Mouse (Mus musculus) forebrain, embryonic 11.5 days (tissue): ENCODE measurements around the gene Tmem201. TPM values are rescaled to one million over a fixed set of nuclear protein-coding genes. Genes with fewer than 3 reads are reported as not detected.
"Not testable (repeated sequence)": the region's sequence is repeated elsewhere in the genome, so short reads cannot be mapped to it uniquely, and the experiment has no call there.

Experiments used
- ATAC-seq: fragments of 200-750 bp; cut with Nextera tagmentation; replicated peaks from 2 replicates; pipeline ENCODE4 v1.8.0; 2017; ENCODE audit warnings: moderate TSS enrichment; ENCODE audit not compliant: low FRiP score
- DNase-seq: peaks from one replicate; pipeline ENCODE4 v3.0.0-alpha.2; 2017; ENCODE audit warnings: low spot score
- H3K27ac ChIP-seq: fragments of 300-500 bp; sonication (generic); 2 replicates; pipeline ENCODE4 v1.5.1; 2014; ENCODE audit warnings: low read depth, low read length
- H3K27me3 ChIP-seq: fragments of 300-500 bp; sonication (generic); 2 replicates; pipeline ENCODE4 v1.6.1; 2014; ENCODE audit warnings: mild to moderate bottlenecking, low read length, mixed read lengths; ENCODE audit not compliant: control insufficient read depth, insufficient read depth
- H3K36me3 ChIP-seq: fragments of 300-500 bp; sonication (generic); 2 replicates; pipeline ENCODE4 v1.6.1; 2014; ENCODE audit warnings: mild to moderate bottlenecking, low read length, moderate library complexity, mixed read lengths; ENCODE audit not compliant: control insufficient read depth, insufficient read depth
- H3K4me1 ChIP-seq: fragments of 300-500 bp; sonication (generic); replicated peaks from 2 replicates; pipeline ENCODE4 v1.6.1; 2014; ENCODE audit warnings: low read length, mixed read lengths; ENCODE audit not compliant: control insufficient read depth, insufficient read depth
- H3K4me2 ChIP-seq: fragments of 300-500 bp; sonication (generic); 2 replicates; pipeline ENCODE4 v1.6.1; 2014; ENCODE audit warnings: low read depth, mild to moderate bottlenecking, low read length, moderate library complexity, mixed read lengths; ENCODE audit not compliant: severe bottlenecking
- H3K4me3 ChIP-seq: fragments of 300-500 bp; sonication (generic); 2 replicates; pipeline ENCODE4 v1.5.1; 2014; ENCODE audit warnings: low read depth, low read length
- H3K9ac ChIP-seq: fragments of 300-500 bp; sonication (generic); 2 replicates; pipeline ENCODE4 v1.6.1; 2014; ENCODE audit warnings: low read length
- H3K9me3 ChIP-seq: fragments of 300-500 bp; sonication (generic); 2 replicates; pipeline ENCODE4 v1.6.1; 2016; ENCODE audit warnings: low read length, mixed read lengths; ENCODE audit not compliant: control insufficient read depth
- WGBS: fragments of 180-500 bp; shearing (Covaris S2); extraction: QIAGEN DNeasy Blood & Tissue Kit; methylation state at CpG from one replicate; pipeline ENCODE4 v1.1.7; 2014; 5-methylcytosine and 5-hydroxymethylcytosine counted together
- polyA plus RNA-seq: library from polyadenylated mRNA; unstranded; fragments of >200 nt; fragmentation: Nextera tagmentation; extraction: Ambion mirVana; gene quantifications from 2 replicates; pipeline ENCODE4 v1.2.1, GENCODE M21; 2014

Tmem201 gene
- polyA plus RNA-seq, 1 experiment from 2014 or later = 25.1 TPM

- Histone ChIP-seq H3K9ac (no peak overlapping the region), H3K4me2 (no peak overlapping the region), H3K27ac (no peak overlapping the region), H3K4me3 (no peak overlapping the region), H3K9me3 (no peaks in the 10 kb centered on the region), H3K27me3 (no peaks in the 10 kb centered on the region), H3K36me3 (no peaks in the 10 kb centered on the region), H3K4me1 (peaks cover 7% of the 10 kb centered on the region; the same call in 1 of the 2 replicates)
- DNase-seq (no peak), ATAC-seq (no peak)
- 73% methylated on average over 3 of the region's 3 CpGs for WGBS
These were observed 15.0 kb upstream of the Tmem201 start for GRCm38 (mm10) chr4:149752836-149753235.

GRCm38 (mm10) chr4:149752124-149752799 lies 14.4 kb upstream of the Tmem201 start:
- H3K4me3 ChIP-seq = no peak overlapping the region
- H3K9me3 ChIP-seq = no peaks in the 10 kb centered on the region
- no peak overlapping the region for H3K4me2 ChIP-seq
- DNase-seq = peak; percentile 80
- no peaks in the 10 kb centered on the region for H3K36me3 ChIP-seq
- H3K9ac ChIP-seq = no peak overlapping the region
- WGBS = 25% methylated on average over 17 of the region's 17 CpGs
- ATAC-seq = no peak
- H3K4me1 ChIP-seq = peaks cover 7% of the 10 kb centered on the region; the same call in 1 of the 2 replicates
- H3K27ac ChIP-seq = no peak overlapping the region
- no peaks in the 10 kb centered on the region for H3K27me3 ChIP-seq

- peaks cover 7% of the 10 kb centered on the region; the same call in 1 of the 2 replicates for H3K4me1 ChIP-seq
- no peak overlapping the region for H3K9ac ChIP-seq
- H3K27me3 ChIP-seq = no peaks in the 10 kb centered on the region
- H3K9me3 ChIP-seq = no peaks in the 10 kb centered on the region
- ATAC-seq = no peak; the same call in 1 of the 2 replicates
- 27% methylated on average over 5 of the region's 5 CpGs for WGBS
- peaks cover 1% of the 10 kb centered on the region; the same call in 1 of the 2 replicates for H3K36me3 ChIP-seq
- no peak overlapping the region for H3K4me3 ChIP-seq
- no peak overlapping the region for H3K4me2 ChIP-seq
- no peak overlapping the region for H3K27ac ChIP-seq
- peak; percentile 59 for DNase-seq
These were observed 12.8 kb upstream of the Tmem201 start for GRCm38 (mm10) chr4:149750671-149751070.

- H3K27me3 ChIP-seq, H3K9ac ChIP-seq, H3K4me1 ChIP-seq, H3K4me2 ChIP-seq, H3K4me3 ChIP-seq, H3K36me3 ChIP-seq, H3K27ac ChIP-seq, ATAC-seq, H3K9me3 ChIP-seq, DNase-seq: not testable (repeated sequence)
- WGBS = 90% methylated on average over 3 of the region's 3 CpGs
These were observed 11.8 kb upstream of the Tmem201 start for GRCm38 (mm10) chr4:149749663-149750015.

- Histone ChIP-seq H3K4me1 (peaks cover 7% of the 10 kb centered on the region; the same call in 1 of the 2 replicates), H3K9me3 (no peaks in the 10 kb centered on the region), H3K9ac (no peak overlapping the region), H3K27me3 (no peaks in the 10 kb centered on the region), H3K4me2 (no peak overlapping the region), H3K27ac (no peak overlapping the region), H3K4me3 (no peak overlapping the region), H3K36me3 (peaks cover 3% of the 10 kb centered on the region; the same call in 1 of the 2 replicates)
- ATAC-seq = no peak
- WGBS = 92% methylated on average over 18 of the region's 18 CpGs
- DNase-seq = peak; percentile 34
These were observed 11.3 kb upstream of the Tmem201 start for GRCm38 (mm10) chr4:149749003-149749662.

- Histone ChIP-seq H3K27me3 (no peaks in the 10 kb centered on the region), H3K4me1 (no peaks in the 10 kb centered on the region), H3K9ac (no peak overlapping the region), H3K36me3 (peaks cover 3% of the 10 kb centered on the region; the same call in 1 of the 2 replicates), H3K4me3 (no peak overlapping the region), H3K4me2 (no peak overlapping the region), H3K27ac (no peak overlapping the region), H3K9me3 (no peaks in the 10 kb centered on the region)
- DNase-seq = peak; percentile 33
- WGBS = 93% methylated on average over 7 of the region's 7 CpGs
- no peak for ATAC-seq
These were observed 6.3 kb upstream of the Tmem201 start for GRCm38 (mm10) chr4:149744119-149744518.

- H3K9ac ChIP-seq = no peak overlapping the region
- no peak overlapping the region for H3K4me3 ChIP-seq
- H3K27me3 ChIP-seq = no peaks in the 10 kb centered on the region
- WGBS = 92% methylated on average over 14 of the region's 14 CpGs
- peaks cover under 1% of the 10 kb centered on the region for H3K4me1 ChIP-seq
- DNase-seq (no peak), ATAC-seq (no peak)
- no peak overlapping the region for H3K27ac ChIP-seq
- H3K4me2 ChIP-seq = no peak overlapping the region
- H3K9me3 ChIP-seq = no peaks in the 10 kb centered on the region
- peaks cover 3% of the 10 kb centered on the region; the same call in 1 of the 2 replicates for H3K36me3 ChIP-seq
These were observed 4.2 kb upstream of the Tmem201 start for GRCm38 (mm10) chr4:149742011-149742530.

GRCm38 (mm10) chr4:149740301-149740700 lies 2.5 kb upstream of the Tmem201 start:
- Histone ChIP-seq H3K27me3 (no peaks in the 10 kb centered on the region), H3K4me3 (no peak overlapping the region), H3K9me3 (no peaks in the 10 kb centered on the region), H3K4me2 (no peak overlapping the region), H3K36me3 (no peaks in the 10 kb centered on the region), H3K9ac (no peak overlapping the region), H3K27ac (no peak overlapping the region), H3K4me1 (peaks cover 13% of the 10 kb centered on the region)
- DNase-seq (no peak), ATAC-seq (no peak)
- 92% methylated on average over 7 of the region's 7 CpGs for WGBS
